Mouse (Mus musculus) limb, embryonic 12.5 days (tissue): ENCODE data around the gene Srd5a3. TPM values are rescaled to one million over a fixed set of nuclear protein-coding genes. Genes with fewer than 3 reads are reported as not detected.

Experiments used
- ATAC-seq: fragments of 200-750 bp; cut with Nextera tagmentation; 2 replicates; pipeline ENCODE4 v1.8.0; 2017; ENCODE audit warnings: low read depth, moderate TSS enrichment; ENCODE audit not compliant: insufficient number of reproducible peaks, insufficient read depth, low FRiP score, low TSS enrichment
- H3K27ac ChIP-seq: fragments of 300-500 bp; sonication (generic); 2 replicates; pipeline ENCODE4 v1.5.1; 2016; ENCODE audit warnings: mild to moderate bottlenecking, moderate library complexity
- H3K27me3 ChIP-seq: fragments of 300-500 bp; sonication (generic); 2 replicates; pipeline ENCODE4 v1.6.1; 2016; ENCODE audit warnings: mild to moderate bottlenecking, moderate library complexity
- H3K36me3 ChIP-seq: fragments of 300-500 bp; sonication (generic); 2 replicates; pipeline ENCODE4 v1.6.1; 2016; ENCODE audit warnings: mild to moderate bottlenecking, moderate library complexity
- H3K4me1 ChIP-seq: fragments of 300-500 bp; sonication (generic); replicated peaks from 2 replicates; pipeline ENCODE4 v1.6.1; 2016
- H3K4me2 ChIP-seq: fragments of 300-500 bp; sonication (generic); 2 replicates; pipeline ENCODE4 v1.6.1; 2016; ENCODE audit warnings: mild to moderate bottlenecking, moderate library complexity
- H3K4me3 ChIP-seq: fragments of 300-500 bp; sonication (generic); replicated peaks from 2 replicates; pipeline ENCODE4 v1.5.1; 2016; ENCODE audit warnings: mild to moderate bottlenecking
- H3K9ac ChIP-seq: fragments of 300-500 bp; sonication (generic); replicated peaks from 2 replicates; pipeline ENCODE4 v1.6.1; 2016; ENCODE audit warnings: mild to moderate bottlenecking, moderate library complexity
- H3K9me3 ChIP-seq: fragments of 300-500 bp; sonication (generic); 2 replicates; pipeline ENCODE4 v1.6.1; 2016; ENCODE audit warnings: mild to moderate bottlenecking, moderate library complexity
- WGBS: fragments of 180-500 bp; shearing (Covaris S2); methylation state at CpG from one replicate; pipeline ENCODE4 v1.1.7; 2016; 5-methylcytosine and 5-hydroxymethylcytosine counted together
- polyA plus RNA-seq: library from polyadenylated mRNA; unstranded; fragments of >200 nt; fragmentation: Nextera tagmentation; extraction: Ambion mirVana; gene quantifications from 2 replicates; pipeline ENCODE4 v1.2.1, GENCODE M21; 2016

Srd5a3 gene
- polyA plus RNA-seq, 1 experiment from 2014 or later, result 28.3 TPM

DNA sequence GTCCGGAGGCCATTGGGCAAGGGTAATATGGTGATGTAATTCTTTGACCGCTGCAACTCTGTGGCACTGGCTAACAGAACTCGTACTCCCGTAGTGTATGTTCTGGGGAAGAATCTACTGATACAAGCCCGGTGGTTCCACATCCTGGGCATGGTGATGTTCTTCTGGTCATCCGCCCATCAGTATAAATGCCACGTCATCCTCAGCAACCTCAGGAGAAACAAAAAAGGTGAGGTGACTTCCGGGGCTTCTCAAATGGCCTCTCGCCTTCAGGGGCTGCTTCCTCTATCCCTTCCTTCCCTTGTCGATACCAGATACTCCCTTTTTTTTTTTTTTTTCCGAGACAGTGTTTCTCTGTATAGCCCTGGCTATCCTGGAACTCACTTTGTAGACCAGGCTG lies 13.4 kb downstream of the Srd5a3 start:
- no peaks in the 10 kb centered on the region for H3K27me3 ChIP-seq
- H3K4me1 ChIP-seq, result no peaks in the 10 kb centered on the region
- no peak overlapping the region for H3K9ac ChIP-seq
- no peak overlapping the region for H3K27ac ChIP-seq
- WGBS, result 94% methylated on average over 11 of the region's 11 CpGs
- H3K9me3 ChIP-seq, result no peaks in the 10 kb centered on the region
- ATAC-seq, result no peak
- peaks cover 54% of the 10 kb centered on the region for H3K36me3 ChIP-seq
- H3K4me2 ChIP-seq, result no peak overlapping the region
- no peak overlapping the region for H3K4me3 ChIP-seq

DNA sequence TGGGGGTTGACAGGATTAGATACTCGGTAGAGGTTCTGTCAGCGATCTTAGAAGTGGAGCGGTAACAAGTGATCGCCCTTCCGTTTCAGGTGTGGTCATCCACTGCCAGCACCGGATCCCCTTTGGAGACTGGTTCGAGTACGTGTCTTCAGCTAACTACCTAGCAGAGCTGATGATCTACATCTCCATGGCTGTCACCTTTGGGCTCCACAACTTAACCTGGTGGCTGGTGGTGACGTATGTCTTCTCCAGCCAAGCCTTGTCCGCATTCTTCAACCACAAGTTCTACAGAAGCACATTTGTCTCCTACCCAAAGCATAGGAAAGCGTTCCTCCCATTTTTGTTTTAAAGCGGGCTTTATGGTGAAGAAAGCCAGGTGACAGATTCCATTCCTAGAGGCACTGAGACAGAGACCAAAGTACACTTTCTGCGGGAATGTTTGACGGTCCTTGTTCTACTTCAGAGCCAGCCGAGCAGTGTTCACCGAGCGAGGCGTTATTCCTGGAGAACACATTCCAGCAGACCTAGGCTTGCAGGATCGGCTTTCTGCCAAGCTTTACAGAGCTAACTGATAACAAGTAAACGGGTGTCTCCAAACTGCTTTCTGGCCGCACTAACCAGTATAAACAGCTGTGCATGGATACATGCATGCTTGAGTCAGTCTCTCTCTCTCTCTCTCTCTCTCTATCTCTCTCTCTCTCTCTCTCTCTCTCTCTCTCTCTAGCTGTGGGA lies 14.5 kb downstream of the Srd5a3 start:
- Histone ChIP-seq H3K9ac (no peak overlapping the region), H3K27ac (no peak overlapping the region), H3K36me3 (peaks cover 52% of the 10 kb centered on the region), H3K4me1 (no peaks in the 10 kb centered on the region), H3K9me3 (no peaks in the 10 kb centered on the region), H3K4me3 (no peak overlapping the region), H3K4me2 (no peak overlapping the region), H3K27me3 (no peaks in the 10 kb centered on the region)
- 91% methylated on average over 21 of the region's 21 CpGs for WGBS
- ATAC-seq, result no peak

DNA sequence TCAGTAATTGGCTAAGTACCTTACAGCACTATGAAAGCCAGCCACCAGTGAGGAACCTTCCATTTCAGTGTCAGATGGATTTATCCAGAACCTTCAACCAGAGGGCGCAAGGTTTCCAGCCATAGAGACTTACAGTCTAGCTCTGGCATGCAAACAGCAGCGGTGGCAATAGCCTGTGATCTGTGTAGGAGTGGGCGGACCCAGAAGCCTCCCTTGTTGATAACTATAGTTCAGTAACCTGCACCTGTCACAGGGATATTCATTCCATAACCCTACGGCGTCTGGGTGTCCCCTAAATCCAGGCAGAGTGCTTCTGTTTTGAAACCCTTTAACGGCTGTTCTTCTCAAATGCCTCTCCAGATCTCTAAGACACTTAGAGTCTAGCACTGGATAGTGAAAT lies 19.5 kb downstream of the Srd5a3 start:
- whole genome bisulfite sequencing, result 84% methylated on average over 6 of the region's 6 CpGs

DNA sequence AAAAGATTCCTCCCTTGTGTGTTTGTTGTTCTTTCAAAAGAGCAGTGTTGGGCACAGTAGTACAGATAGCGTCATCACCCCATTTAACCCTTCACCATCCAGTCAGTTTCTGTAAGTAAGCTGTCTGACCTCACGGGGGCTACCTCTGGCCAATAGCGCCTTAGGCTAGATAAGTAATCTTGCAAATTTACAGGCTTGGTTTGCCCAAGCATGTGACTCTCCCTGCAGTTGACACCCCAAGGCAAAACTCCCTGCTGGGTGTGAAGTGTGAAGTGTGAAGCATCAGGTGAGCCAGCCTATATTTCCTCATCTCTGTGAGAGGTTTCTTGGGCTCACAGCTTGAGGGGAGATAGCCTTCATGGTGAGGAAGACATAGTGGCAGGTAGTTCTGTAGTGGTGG lies 20.0 kb downstream of the Srd5a3 start:
- Histone ChIP-seq H3K36me3 (peaks cover 11% of the 10 kb centered on the region), H3K9ac (no peak overlapping the region), H3K27me3 (no peaks in the 10 kb centered on the region), H3K4me1 (no peaks in the 10 kb centered on the region), H3K4me2 (no peak overlapping the region), H3K9me3 (no peaks in the 10 kb centered on the region), H3K4me3 (no peak overlapping the region), H3K27ac (no peak overlapping the region)
- ATAC-seq, result no peak
- WGBS, result 59% methylated on average over 3 of the region's 3 CpGs

More for the DNA sequence above, 19.5 kb downstream of the Srd5a3 start:
- Histone ChIP-seq H3K9ac (no peak overlapping the region), H3K9me3 (no peaks in the 10 kb centered on the region), H3K27ac (no peak overlapping the region), H3K36me3 (peaks cover 16% of the 10 kb centered on the region), H3K27me3 (no peaks in the 10 kb centered on the region), H3K4me2 (no peak overlapping the region), H3K4me3 (no peak overlapping the region), H3K4me1 (no peaks in the 10 kb centered on the region)
- no peak for ATAC-seq

DNA sequence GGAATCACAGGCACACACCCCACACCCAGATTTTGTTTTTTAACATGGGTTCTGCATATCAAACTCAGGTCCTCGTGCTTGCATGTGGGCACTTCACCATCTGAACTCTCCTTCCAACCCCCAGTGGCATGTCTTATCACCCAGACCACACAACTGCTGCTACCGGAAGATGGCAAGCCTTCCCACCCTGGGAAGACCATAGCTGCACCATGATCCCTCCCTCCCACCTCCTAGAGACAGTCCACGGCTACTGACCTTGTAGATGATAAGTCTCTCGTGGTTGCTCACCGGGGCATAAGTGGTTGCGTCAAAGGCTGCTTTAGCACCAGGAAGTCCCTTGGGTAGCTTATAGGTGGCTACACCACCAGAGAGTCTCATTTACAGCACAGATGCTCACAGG lies 21.4 kb downstream of the Srd5a3 start:
- H3K27ac ChIP-seq, result no peak overlapping the region
- no peaks in the 10 kb centered on the region for H3K27me3 ChIP-seq
- H3K36me3 ChIP-seq, result peaks cover 4% of the 10 kb centered on the region; the same call in 1 of the 2 replicates
- H3K4me1 ChIP-seq, result no peaks in the 10 kb centered on the region
- ATAC-seq, result no peak
- H3K4me3 ChIP-seq, result no peak overlapping the region
- H3K9ac ChIP-seq, result no peak overlapping the region
- H3K4me2 ChIP-seq, result no peak overlapping the region
- H3K9me3 ChIP-seq, result no peaks in the 10 kb centered on the region
- WGBS, result 90% methylated on average over 6 of the region's 6 CpGs

DNA sequence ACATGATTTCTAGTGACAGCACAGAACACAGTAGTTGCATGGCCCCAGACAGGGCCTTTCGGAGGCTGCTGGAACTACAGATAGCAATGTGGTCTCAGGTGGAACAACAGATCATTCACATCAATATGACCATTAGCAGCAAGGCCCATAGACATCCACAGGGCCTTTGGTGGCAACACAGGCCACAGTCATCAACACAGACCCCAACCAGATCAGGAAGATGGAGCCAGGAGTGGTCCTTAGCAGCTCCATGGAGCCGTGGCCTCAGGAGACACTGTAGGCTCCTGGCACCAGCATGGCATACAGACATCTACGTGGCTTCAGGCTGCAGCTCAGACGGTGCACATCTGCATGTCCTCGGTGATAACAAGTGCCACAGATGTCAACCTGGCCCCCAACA lies 22.9 kb downstream of the Srd5a3 start:
- 83% methylated on average over 5 of the region's 5 CpGs for WGBS
- Histone ChIP-seq H3K27me3 (no peaks in the 10 kb centered on the region), H3K36me3 (no peaks in the 10 kb centered on the region), H3K27ac (no peak overlapping the region), H3K4me1 (no peaks in the 10 kb centered on the region), H3K4me2 (no peak overlapping the region), H3K9me3 (no peaks in the 10 kb centered on the region), H3K9ac (no peak overlapping the region), H3K4me3 (no peak overlapping the region)
- ATAC-seq, result no peak

DNA sequence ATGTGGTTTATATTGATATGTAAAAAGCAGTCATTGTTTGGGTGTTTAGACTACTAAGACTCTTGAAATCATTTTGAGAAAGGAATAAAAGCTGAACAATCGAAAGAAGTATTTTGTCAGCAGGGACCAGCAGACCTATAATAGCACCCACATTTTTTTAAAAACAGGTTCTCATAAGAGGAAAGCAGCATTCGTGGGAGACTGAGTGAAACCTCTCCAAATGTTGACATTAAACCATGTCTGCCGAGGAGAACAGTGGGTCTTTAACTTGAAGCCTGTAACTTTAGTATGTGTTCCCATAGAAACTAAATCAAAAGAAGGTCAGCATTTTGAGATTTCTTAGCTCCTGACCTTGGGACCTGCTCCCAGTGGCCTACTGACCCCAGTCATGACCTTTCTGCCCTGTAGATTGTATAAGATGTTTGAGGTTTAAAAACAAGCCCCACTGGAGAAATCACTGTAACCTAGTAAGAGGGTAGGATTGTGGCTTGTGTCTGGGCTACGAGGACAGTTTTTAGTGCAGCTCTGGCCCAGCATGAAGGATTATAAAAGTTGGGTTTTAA lies 23.8 kb downstream of the Srd5a3 start:
- H3K9ac ChIP-seq, result no peak overlapping the region
- H3K4me3 ChIP-seq, result no peak overlapping the region
- H3K4me2 ChIP-seq, result no peak overlapping the region
- no peak overlapping the region for H3K27ac ChIP-seq
- no peaks in the 10 kb centered on the region for H3K27me3 ChIP-seq
- no peaks in the 10 kb centered on the region for H3K36me3 ChIP-seq
- WGBS, result 57% methylated on average over 4 of the region's 4 CpGs
- no peak for ATAC-seq
- no peaks in the 10 kb centered on the region for H3K9me3 ChIP-seq
- H3K4me1 ChIP-seq, result no peaks in the 10 kb centered on the region

DNA sequence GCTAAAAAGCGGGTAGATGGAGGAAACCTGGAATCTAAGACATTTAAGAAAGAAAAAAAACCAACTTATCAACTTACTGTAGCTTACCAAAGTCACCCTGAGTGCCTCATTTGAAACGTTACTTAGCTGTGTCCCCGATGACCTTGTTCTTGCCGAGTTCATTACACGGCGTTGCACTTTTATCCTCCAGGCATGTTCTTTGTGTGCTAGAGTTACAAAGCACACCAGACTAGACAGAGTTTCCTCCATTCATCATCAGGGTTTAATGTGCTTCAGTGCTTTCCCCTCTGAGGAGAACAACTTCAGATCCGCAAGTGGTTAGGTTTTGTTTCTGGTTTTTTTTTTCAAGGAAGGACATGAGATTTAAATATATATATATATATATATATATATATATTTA lies 24.8 kb downstream of the Srd5a3 start:
- no peaks in the 10 kb centered on the region for H3K9me3 ChIP-seq
- no peak overlapping the region for H3K4me2 ChIP-seq
- ATAC-seq, result no peak
- H3K36me3 ChIP-seq, result no peaks in the 10 kb centered on the region
- no peak overlapping the region for H3K27ac ChIP-seq
- 77% methylated on average over 7 of the region's 7 CpGs for WGBS
- H3K9ac ChIP-seq, result no peak overlapping the region
- H3K4me1 ChIP-seq, result no peaks in the 10 kb centered on the region
- H3K27me3 ChIP-seq, result no peaks in the 10 kb centered on the region
- H3K4me3 ChIP-seq, result no peak overlapping the region

DNA sequence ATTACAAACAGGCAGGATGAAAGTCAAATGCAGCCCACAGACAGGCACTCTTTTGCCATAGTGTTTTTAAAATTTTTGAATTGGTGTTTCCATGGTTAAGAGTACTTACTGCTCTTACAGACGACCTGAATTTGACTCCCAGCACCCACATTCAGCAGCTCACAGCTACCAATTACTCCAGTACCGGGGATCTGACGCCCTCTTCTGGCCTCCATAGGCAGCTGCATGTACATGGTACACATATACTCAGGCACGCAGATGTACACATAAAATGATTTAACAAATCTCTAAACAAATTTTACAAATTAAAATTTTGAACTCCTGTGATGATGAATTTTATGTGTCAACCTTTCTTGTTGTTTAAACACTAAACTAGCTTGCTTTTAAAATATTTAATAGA lies 30.5 kb downstream of the Srd5a3 start:
- Histone ChIP-seq H3K9ac (no peak overlapping the region), H3K4me1 (no peaks in the 10 kb centered on the region), H3K36me3 (no peaks in the 10 kb centered on the region), H3K4me3 (no peak overlapping the region), H3K27ac (no peak overlapping the region), H3K27me3 (no peaks in the 10 kb centered on the region), H3K9me3 (no peaks in the 10 kb centered on the region), H3K4me2 (no peak overlapping the region)
- 80% methylated on average over 4 of the region's 4 CpGs for WGBS
- no peak for ATAC-seq

DNA sequence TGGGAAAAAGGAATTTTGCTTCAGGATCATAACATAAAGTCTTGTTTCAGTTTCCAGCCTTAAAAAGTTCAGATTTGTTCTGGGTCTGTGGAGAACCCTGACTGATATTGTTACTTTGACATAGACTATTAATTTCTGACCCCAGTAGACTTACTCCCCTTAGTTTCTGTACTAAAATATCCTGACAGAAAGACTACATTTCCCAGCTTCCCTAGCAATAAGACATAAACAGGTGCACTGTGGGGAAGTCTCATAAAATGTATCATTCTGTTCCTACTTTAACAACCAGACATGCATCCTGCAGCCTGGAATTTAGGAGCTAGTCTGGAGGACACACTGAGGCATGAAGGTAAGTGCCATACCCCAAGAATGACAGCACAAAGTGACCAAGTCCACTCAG lies 31.0 kb downstream of the Srd5a3 start:
- no peak overlapping the region for H3K9ac ChIP-seq
- H3K27ac ChIP-seq, result no peak overlapping the region
- H3K4me3 ChIP-seq, result no peak overlapping the region
- ATAC-seq, result no peak
- H3K36me3 ChIP-seq, result no peaks in the 10 kb centered on the region
- no peak overlapping the region for H3K4me2 ChIP-seq
- no peaks in the 10 kb centered on the region for H3K4me1 ChIP-seq
- H3K9me3 ChIP-seq, result no peaks in the 10 kb centered on the region
- no peaks in the 10 kb centered on the region for H3K27me3 ChIP-seq

DNA sequence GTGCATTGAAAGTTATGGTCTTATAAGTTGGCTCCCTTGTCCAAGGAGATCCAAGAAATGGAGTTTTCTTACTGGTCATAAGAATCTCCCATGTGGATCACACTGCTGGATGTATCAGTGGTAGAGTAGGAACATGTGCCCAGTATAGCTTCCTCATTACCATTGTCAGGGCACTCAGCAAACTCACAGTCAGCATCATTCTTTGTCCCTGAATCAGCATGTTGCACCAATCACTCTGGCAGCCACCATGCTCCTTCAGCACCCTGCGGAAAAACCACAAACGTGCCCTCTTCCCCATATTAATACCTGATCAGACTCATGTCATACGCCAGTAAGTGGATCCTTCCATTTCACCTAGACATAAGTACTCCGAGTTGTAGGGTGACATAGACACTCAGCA lies 35.0 kb downstream of the Srd5a3 start:
- H3K27ac ChIP-seq, result no peak overlapping the region
- no peaks in the 10 kb centered on the region for H3K27me3 ChIP-seq
- 87% methylated on average over 4 of the region's 4 CpGs for WGBS
- H3K4me1 ChIP-seq, result peaks cover 8% of the 10 kb centered on the region
- no peak overlapping the region for H3K9ac ChIP-seq
- H3K9me3 ChIP-seq, result no peaks in the 10 kb centered on the region
- no peak overlapping the region for H3K4me2 ChIP-seq
- H3K4me3 ChIP-seq, result no peak overlapping the region
- ATAC-seq, result no peak
- no peaks in the 10 kb centered on the region for H3K36me3 ChIP-seq

DNA sequence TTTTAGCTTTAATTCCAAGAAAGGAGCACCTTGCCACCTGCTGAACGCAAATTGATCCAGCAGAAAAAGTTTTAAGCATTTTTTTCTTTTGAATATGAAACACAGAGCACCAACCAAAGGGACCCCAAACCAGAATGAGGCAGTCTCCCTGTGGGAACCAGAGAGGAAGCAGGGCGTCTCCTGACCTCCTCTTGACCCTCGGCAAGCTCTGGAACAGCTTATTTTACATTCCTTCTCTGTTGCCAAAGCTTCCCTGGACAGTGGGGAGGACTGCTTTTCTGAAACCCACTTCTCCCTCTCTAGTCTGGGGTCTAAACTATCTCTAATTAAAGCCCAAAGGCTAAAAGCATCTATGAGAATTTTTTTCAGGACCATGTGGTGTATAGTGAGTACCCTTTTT lies 36.3 kb downstream of the Srd5a3 start:
- Histone ChIP-seq H3K36me3 (no peaks in the 10 kb centered on the region), H3K27me3 (no peaks in the 10 kb centered on the region), H3K9me3 (no peaks in the 10 kb centered on the region), H3K27ac (no peak overlapping the region), H3K4me1 (peaks cover 8% of the 10 kb centered on the region), H3K4me2 (no peak overlapping the region), H3K4me3 (no peak overlapping the region), H3K9ac (no peak overlapping the region)
- WGBS, result 41% methylated on average over 3 of the region's 3 CpGs
- no peak for ATAC-seq
